Mouse (Mus musculus) midbrain, embryonic 10.5 days (tissue): ENCODE measurements at regions not wholly inside any gene's neighbourhood (a gene's known extent, or its start where the extent isn't known, plus 50 kb on each side); places are given as distances from the start of the nearest gene placed in this dataset.

Experiments used
- DNase-seq: peaks from one replicate; pipeline ENCODE4 v3.0.0-alpha.2; 2017; ENCODE audit warnings: low spot score
- H3K27ac ChIP-seq: fragments of 300-500 bp; sonication (generic); replicated peaks from 2 replicates; pipeline ENCODE4 v1.5.1; 2016; ENCODE audit warnings: mild to moderate bottlenecking
- H3K27me3 ChIP-seq: fragments of 300-500 bp; sonication (generic); 2 replicates; pipeline ENCODE4 v1.6.1; 2016; ENCODE audit warnings: low read depth, mild to moderate bottlenecking; ENCODE audit not compliant: poor library complexity, severe bottlenecking
- H3K36me3 ChIP-seq: fragments of 300-500 bp; sonication (generic); 2 replicates; pipeline ENCODE4 v1.6.1; 2016; ENCODE audit warnings: mild to moderate bottlenecking, moderate library complexity
- H3K4me1 ChIP-seq: fragments of 300-500 bp; sonication (generic); 2 replicates; pipeline ENCODE4 v1.6.1; 2016
- H3K4me3 ChIP-seq: fragments of 300-500 bp; sonication (generic); 2 replicates; pipeline ENCODE4 v1.5.1; 2016; ENCODE audit warnings: mild to moderate bottlenecking, moderate library complexity
- H3K9me3 ChIP-seq: fragments of 300-500 bp; sonication (generic); replicated peaks from 2 replicates; pipeline ENCODE4 v1.6.1; 2016; ENCODE audit warnings: mild to moderate bottlenecking
- WGBS: fragments of 180-500 bp; shearing (Covaris S2); methylation state at CpG from one replicate; pipeline ENCODE4 v1.1.7; 2016; 5-methylcytosine and 5-hydroxymethylcytosine counted together

- Histone ChIP-seq H3K9me3 (no peaks in the 10 kb centered on the region), H3K27me3 (no peaks in the 10 kb centered on the region), H3K4me1 (no peaks in the 10 kb centered on the region), H3K27ac (no peak overlapping the region), H3K36me3 (no peaks in the 10 kb centered on the region), H3K4me3 (no peak overlapping the region)
- 64% methylated on average over 2 of the region's 2 CpGs for WGBS
- DNase-seq = peak; percentile 15
Measured at GRCm38 (mm10) chrX:58620403-58620802, 288.8 kb upstream of the 4930550L24Rik start.
